Mouse (Mus musculus): ENCODE data around the gene Anxa5. TPM values are rescaled to one million over a fixed set of nuclear protein-coding genes. Genes with fewer than 3 reads are reported as not detected.

Anxa5 gene
- polyA plus RNA-seq (2012; rRNA removed) = 731 and 952 TPM in 2 replicates

DNA sequence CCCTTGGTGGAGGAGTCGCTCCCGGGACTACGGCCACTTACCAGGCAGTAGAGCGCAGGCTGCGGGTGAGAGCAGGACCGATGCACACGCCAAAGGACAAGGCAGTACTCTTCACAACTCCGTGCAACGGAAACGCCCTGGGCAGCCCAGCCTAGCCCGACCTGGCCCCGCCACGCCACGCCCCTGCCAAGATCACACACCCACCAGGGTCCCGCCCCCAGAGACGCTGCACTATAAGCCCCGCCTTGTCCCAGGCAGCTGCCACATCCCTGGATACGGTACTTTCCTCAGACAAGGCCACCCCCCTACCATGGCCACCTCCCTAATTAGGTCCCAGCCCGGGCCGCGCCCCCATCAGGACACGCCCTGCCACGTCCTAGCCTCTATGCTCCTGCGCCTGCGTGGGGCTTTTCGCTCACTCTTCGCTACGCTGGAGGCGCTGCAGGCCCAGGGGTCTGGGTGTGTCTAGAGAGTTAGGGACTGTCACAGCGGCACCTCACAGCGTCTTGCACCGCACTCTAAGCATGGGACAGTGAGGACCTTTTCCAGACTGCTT lies at the start of gene Anxa5, which contains the start of gene 1810062G17Rik:
Gene Anxa5, minus strand, starts transcription at position 363 of the 556 bp plus-strand sequence.
Gene 1810062G17Rik, plus strand, starts transcription at position 406 of the 556 bp plus-strand sequence.

DNA sequence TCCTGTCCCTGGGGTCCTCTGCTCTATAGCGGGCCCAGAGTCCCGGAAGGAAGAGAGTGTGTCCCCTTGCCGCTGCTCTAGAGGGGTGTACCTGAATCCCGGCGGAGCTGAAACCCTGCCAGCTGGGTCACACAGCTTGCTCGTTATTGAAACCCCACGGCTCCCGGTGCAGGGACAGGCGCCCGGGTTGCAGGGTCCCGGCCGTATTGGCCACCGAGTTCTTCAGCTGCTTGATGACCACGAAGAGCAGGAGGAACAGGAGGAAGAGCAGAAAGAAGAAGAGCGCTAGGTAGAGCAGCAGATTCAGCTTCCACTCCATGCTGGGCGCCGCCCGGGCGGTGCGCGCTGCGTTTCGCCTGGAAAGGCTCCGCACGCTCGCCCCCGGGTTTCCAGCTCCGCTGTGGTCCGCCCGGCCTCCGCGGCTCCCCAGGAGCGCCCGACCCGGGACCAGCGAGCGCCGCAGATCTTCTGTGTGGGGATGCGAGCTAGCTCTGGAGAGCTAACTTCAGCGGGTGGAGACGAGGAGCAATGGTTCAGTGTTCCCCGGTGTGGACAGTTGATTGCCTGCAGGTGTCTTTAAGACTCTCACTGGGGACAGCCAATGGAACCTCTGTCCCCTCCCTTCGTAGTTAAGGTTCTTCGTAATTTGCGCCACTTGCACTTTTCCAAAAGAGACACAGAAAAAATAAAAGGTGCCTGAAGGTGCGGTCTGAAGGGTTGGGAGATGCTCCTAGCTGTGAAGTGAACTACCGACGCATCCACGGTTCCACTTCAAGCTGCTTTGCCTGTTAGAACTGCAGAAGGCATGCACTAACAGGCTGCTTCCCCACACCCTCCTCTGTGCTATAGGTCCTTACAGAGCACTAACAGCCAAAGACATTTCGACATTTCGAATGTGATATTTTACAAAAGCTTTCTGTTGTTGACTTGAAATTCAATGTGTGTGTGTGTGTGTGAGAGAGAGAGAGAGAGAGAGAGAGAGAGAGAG lies 45.7 kb upstream of the Anxa5 start, which contains the start of gene Gm11549:
Gene Gm11549, minus strand, starts transcription at position 741 of the 988 bp plus-strand sequence.

Other genes with a start within 250 kb of the Anxa5 start
- gene 1810062G17Rik, start within 50 bp of the Anxa5 start, polyA plus RNA-seq (2012; rRNA removed) = 1.9 and 2.1 TPM in 2 replicates
- 0.07 and 0.20 TPM in 2 replicates for gene Gm11549, start 45.9 kb upstream of the Anxa5 start, polyA plus RNA-seq (2012; rRNA removed)
- gene Exosc9, start 76.7 kb upstream of the Anxa5 start, polyA plus RNA-seq (2012; rRNA removed) = 5.7 and 7.3 TPM in 2 replicates
- gene Ccna2, start 96.3 kb upstream of the Anxa5 start, polyA plus RNA-seq (2012; rRNA removed) = 68.2 and 95.3 TPM in 2 replicates
- gene Bbs7, start 137.6 kb upstream of the Anxa5 start, polyA plus RNA-seq (2012; rRNA removed) = 1.4 and 2.1 TPM in 2 replicates
- gene Trpc3, start 214.3 kb upstream of the Anxa5 start, polyA plus RNA-seq (2012; rRNA removed) = 7.6 and 10.8 TPM in 2 replicates